38 mouse cellular contexts compared by ENCODE assay signal in the genomic region with DNA sequence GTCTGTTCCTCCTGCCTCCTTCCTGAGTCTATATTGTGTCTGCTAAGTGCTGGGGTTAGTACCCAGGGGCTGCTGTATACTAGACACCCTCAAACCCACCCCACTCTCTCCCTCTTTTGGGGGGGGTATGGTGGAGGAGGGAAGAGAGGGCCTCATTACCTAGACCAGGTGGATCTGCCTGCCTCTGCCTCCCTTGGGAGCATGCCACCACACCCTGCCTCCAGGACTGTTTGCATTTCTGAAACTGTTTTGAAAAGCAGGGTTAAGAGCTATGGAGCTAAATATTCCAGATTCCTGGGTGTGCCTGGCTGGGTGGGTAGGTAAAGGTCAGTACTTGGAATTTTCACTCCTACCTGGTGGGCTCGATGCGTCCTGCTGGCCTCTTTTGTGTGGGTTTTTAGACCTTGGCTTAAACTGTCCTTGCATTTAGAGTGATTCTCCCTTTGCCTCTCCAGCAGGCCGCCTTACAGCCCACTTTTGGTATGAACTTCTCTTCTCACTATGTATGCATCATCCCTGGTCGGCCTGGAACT. TPM values are rescaled to one million over a fixed set of nuclear protein-coding genes. Genes with fewer than 3 reads are reported as not detected.
DNase-seq lines count a peak whose midpoint lies in the region; ATAC-seq and TF ChIP-seq lines count a peak whose summit lies in the region.
"Had no signal": no experiment of that assay in that cellular context is flagged by ENCODE, and none has a peak within 500 bp of the region (broad histone marks: within the 10 kb centered on the region; RNA-seq: fewer than 3 reads in every experiment).

No protein-coding gene starts in this region.

- H3K4me2 ChIP-seq in lung, postnatal 0 days (replicated peaks; ENCODE audit: low read depth, low read length): no peak overlapping the region
- 0 out of 2 replicates have a peak overlapping the region, but pooled peaks have one; percentile 2 for H3K4me2 ChIP-seq in liver, embryonic 15.5 days
- no peak overlapping the region for H3K4me2 ChIP-seq in intestine, embryonic 16.5 days (ENCODE audit: low read depth, low read length)
- H3K4me2 ChIP-seq: embryonic facial prominence, embryonic 13.5 days had no signal

- TF ChIP-seq CTCF in lung, postnatal 0 days (IDR thresholded peaks at IDR 0.05): no peak
- no peak for TF ChIP-seq CTCF in ES-Bruce4 (IDR thresholded peaks at IDR 0.05; ENCODE audit: low read depth, low read length)

- in situ Hi-C loops in ES-E14 (cut with MboI; ENCODE audit: low sequenced_read_pairs in 2 of 2, unreplicated experiment in 2 of 2): no loop called here

- H3K27me3 ChIP-seq in lung, postnatal 0 days (replicated peaks; ENCODE audit: insufficient read depth, low read length): no peaks in the 10 kb centered on the region
- H3K27me3 ChIP-seq in ES-Bruce4 (ENCODE audit: control insufficient read depth, insufficient read depth, low read length, poor library complexity, severe bottlenecking): no peaks in the 10 kb centered on the region
- H3K27me3 ChIP-seq in liver, embryonic 15.5 days: no peaks in the 10 kb centered on the region
- no peaks in the 10 kb centered on the region for H3K27me3 ChIP-seq in intestine, embryonic 16.5 days (replicated peaks; ENCODE audit: control insufficient read depth, insufficient read depth, low read length)
- H3K27me3 ChIP-seq: embryonic facial prominence, embryonic 13.5 days; midbrain, embryonic 13.5 days had no signal

- no peak overlapping the region for H3K4me3 ChIP-seq in lung, postnatal 0 days (ENCODE audit: low read depth, low read length)
- H3K4me3 ChIP-seq in ES-Bruce4 (ENCODE audit: low read depth, low read length) (peak overlapping the region; percentile 72), ES-E14 (ENCODE audit: insufficient read depth in 1 of 2, low read depth in 1 of 2, low read length in 2 of 2, poor library complexity in 1 of 2, severe bottlenecking in 1 of 2) (peak overlapping the region; percentile 93 to 98)
- H3K4me3 ChIP-seq in liver, embryonic 15.5 days (replicated peaks): no peak overlapping the region
- no peak overlapping the region for H3K4me3 ChIP-seq in intestine, embryonic 16.5 days (ENCODE audit: low read length)
- H3K4me3 ChIP-seq: embryonic facial prominence, embryonic 13.5 days; heart, adult 2 months; hindbrain, embryonic 10.5 days; midbrain, embryonic 13.5 days had no signal

- no peaks in the 10 kb centered on the region for H3K36me3 ChIP-seq in lung, postnatal 0 days (ENCODE audit: insufficient read depth, low read length)
- H3K36me3 ChIP-seq in ES-Bruce4 (ENCODE audit: control insufficient read depth, insufficient read depth, low read length, poor library complexity, severe bottlenecking) (peaks cover 18% of the 10 kb centered on the region), ES-E14 (ENCODE audit: control insufficient read depth, insufficient read depth, low read length, poor library complexity, severe bottlenecking) (peaks cover 7% of the 10 kb centered on the region; the same call in 1 of the 2 replicates)
- peaks cover 8% of the 10 kb centered on the region; the same call in 1 of the 2 replicates for H3K36me3 ChIP-seq in liver, embryonic 15.5 days (replicated peaks)
- H3K36me3 ChIP-seq in intestine, embryonic 16.5 days (ENCODE audit: control insufficient read depth, insufficient read depth, low read length): no peaks in the 10 kb centered on the region
- H3K36me3 ChIP-seq: midbrain, embryonic 13.5 days had no signal

- no peak for TF ChIP-seq POLR2A in ES-Bruce4 (IDR thresholded peaks at IDR 0.05; ENCODE audit: insufficient read depth, low read length)

- WGBS in lung, postnatal 0 days: 94% methylated on average over 4 of the region's 4 CpGs
- 84% methylated on average over 4 of the region's 4 CpGs for WGBS in liver, embryonic 15.5 days (ENCODE audit: insufficient replicate concordance)
- 89% methylated on average over 4 of the region's 4 CpGs for WGBS in intestine, embryonic 16.5 days

- no peak overlapping the region for H3K27ac ChIP-seq in lung, postnatal 0 days (ENCODE audit: low read length)
- H3K27ac ChIP-seq in ES-Bruce4 (ENCODE audit: insufficient read depth, low read length) (peak overlapping the region; percentile 95), ES-E14 (ENCODE audit: insufficient read depth, low read depth, low read length, poor library complexity, severe bottlenecking) (peak overlapping the region; percentile 94)
- no peak overlapping the region for H3K27ac ChIP-seq in liver, embryonic 15.5 days (replicated peaks)
- H3K27ac ChIP-seq in intestine, embryonic 16.5 days (ENCODE audit: low read length): no peak overlapping the region
- H3K27ac ChIP-seq: embryonic facial prominence, embryonic 13.5 days; forebrain, embryonic 10.5 days; heart, adult 2 months; hindbrain, embryonic 10.5 days; midbrain, embryonic 13.5 days had no signal

- H3K4me1 ChIP-seq in lung, postnatal 0 days (ENCODE audit: insufficient read depth, low read depth, low read length): peaks cover 4% of the 10 kb centered on the region; the same call in 1 of the 2 replicates
- H3K4me1 ChIP-seq in ES-Bruce4 (ENCODE audit: control insufficient read depth, insufficient read depth, low read length) (no peaks in the 10 kb centered on the region), ES-E14 (ENCODE audit: control insufficient read depth in 2 of 2, insufficient read depth in 2 of 2, low read length in 2 of 2, poor library complexity in 1 of 2) (peaks cover 6 to 10% of the 10 kb centered on the region in 2 experiments; a peak in 3 of 4 replicates)
- H3K4me1 ChIP-seq in liver, embryonic 15.5 days (replicated peaks): peaks cover 71% of the 10 kb centered on the region
- peaks cover 33% of the 10 kb centered on the region for H3K4me1 ChIP-seq in intestine, embryonic 16.5 days (ENCODE audit: control insufficient read depth, insufficient read depth, low read length)

- DNase-seq in lung, postnatal 0 days (ENCODE audit: low spot score): peak; percentile 16
- no peak for DNase-seq in lung, postnatal 10 days
- DNase-seq in ES-E14 (ENCODE audit: low read depth, low spot score): no peak
- no peak for DNase-seq in layer of hippocampus, postnatal 25 days (ENCODE audit: extremely low spot score in 1 of 2, low spot score in 1 of 2)
- DNase-seq: adrenal gland, postnatal 10 days; B cell, adult 2 months; cerebellum, adult 18-20 months; cerebellum, postnatal 10 days; forebrain, postnatal 0 days; heart, adult 2 months; heart, postnatal 14 days; kidney, adult 2 months; kidney, postnatal 4 days; layer of hippocampus, postnatal 36 days; left cerebral cortex, postnatal 4 days; lung, adult 2 months; thymus, postnatal 14 days had no signal

- TF ChIP-seq EP300 in lung, postnatal 0 days (IDR thresholded peaks at IDR 0.05): no peak
- TF ChIP-seq EP300 in ES-Bruce4 (IDR thresholded peaks at IDR 0.05; ENCODE audit: insufficient read depth, low read depth, low read length): peak; percentile 99

- no peak overlapping the region for H3K9ac ChIP-seq in lung, postnatal 0 days (replicated peaks; ENCODE audit: low read depth)
- H3K9ac ChIP-seq in ES-Bruce4 (ENCODE audit: low read depth, poor library complexity, severe bottlenecking) (peak overlapping the region; percentile 76), ES-E14 (ENCODE audit: insufficient read depth, low read depth, low read length, poor library complexity, severe bottlenecking) (peak overlapping the region; percentile 41)
- no peak overlapping the region for H3K9ac ChIP-seq in liver, embryonic 15.5 days
- no peak overlapping the region for H3K9ac ChIP-seq in intestine, embryonic 16.5 days (ENCODE audit: low read depth, low read length)
- H3K9ac ChIP-seq: embryonic facial prominence, embryonic 13.5 days; forebrain, postnatal 0 days; midbrain, embryonic 13.5 days had no signal

- ATAC-seq in lung, postnatal 0 days: no peak
- ATAC-seq in liver, embryonic 15.5 days (ENCODE audit: insufficient read depth): no peak
- no peak for ATAC-seq in intestine, embryonic 16.5 days
- ATAC-seq: forebrain, postnatal 0 days; hindbrain, embryonic 16.5 days; midbrain, embryonic 13.5 days had no signal

- H3K9me3 ChIP-seq in lung, postnatal 0 days (ENCODE audit: low read length): no peaks in the 10 kb centered on the region
- H3K9me3 ChIP-seq in ES-Bruce4 (replicated peaks; ENCODE audit: control insufficient read depth, insufficient read depth, low read length, poor library complexity, severe bottlenecking): no peaks in the 10 kb centered on the region
- H3K9me3 ChIP-seq in ES-E14 (ENCODE audit: control insufficient read depth, insufficient read depth, low read depth, low read length): no peaks in the 10 kb centered on the region
- no peaks in the 10 kb centered on the region for H3K9me3 ChIP-seq in liver, embryonic 15.5 days (replicated peaks)
- H3K9me3 ChIP-seq in intestine, embryonic 16.5 days (ENCODE audit: control insufficient read depth, low read length): no peaks in the 10 kb centered on the region
- H3K9me3 ChIP-seq: embryonic facial prominence, embryonic 13.5 days; forebrain, embryonic 10.5 days; hindbrain, embryonic 10.5 days; midbrain, embryonic 13.5 days had no signal

TF ChIP-seq in ES-E14, 5 proteins besides CTCF, POLR2A, EP300 and RAD21:
- peak; percentile 38; the same call in 1 of the 2 replicates for TF ChIP-seq HCFC1 (IDR thresholded peaks at IDR 0.05; ENCODE audit: borderline replicate concordance, insufficient read depth, low read length)
- TF ChIP-seq ZNF384 (IDR thresholded peaks at IDR 0.05; ENCODE audit: low read depth, low read length): no peak
- TF ChIP-seq CHD2 (IDR thresholded peaks at IDR 0.05; ENCODE audit: low read depth, low read length): no peak

RNA-seq across cellular contexts. Expression of gene Usp48, which starts 3.6 kb away (rescaled TPM):
- polyA plus RNA-seq in lung, postnatal 0 days (2015; fragmentation: Nextera tagmentation; extraction: Ambion mirVana): 30.9 and 35.9 TPM in 2 replicates
- 401 and 412 TPM in 2 replicates for polyA plus RNA-seq in ES-Bruce4 (2011; ENCODE audit: insufficient read depth, insufficient read length, low read depth, missing spikeins)
- 161 and 173 TPM in 2 replicates for total RNA-seq in ES-E14 (2012; rRNA removed)
- polyA plus RNA-seq in liver, embryonic 15.5 days (2015; fragmentation: Nextera tagmentation; extraction: Ambion mirVana): 27.1 and 27.5 TPM in 2 replicates
- polyA plus RNA-seq in intestine, embryonic 16.5 days (2015; fragmentation: Nextera tagmentation; extraction: Ambion mirVana): 48.3 and 48.4 TPM in 2 replicates
- total RNA-seq in layer of hippocampus, postnatal 25 days (2021): 100 to 1,000 TPM; 105 to 147 TPM

RNA-seq across cellular contexts. Expression of gene Ldlrad2, which starts 22.8 kb away (rescaled TPM):
- polyA plus RNA-seq in lung, postnatal 0 days (2015; fragmentation: Nextera tagmentation; extraction: Ambion mirVana): 0.54 TPM in 1 of 2 replicates, not detected in the other
- polyA plus RNA-seq in ES-Bruce4 (2011; ENCODE audit: insufficient read depth, insufficient read length, low read depth, missing spikeins): not detected in 2 replicates
- not detected in 2 replicates for total RNA-seq in ES-E14 (2012; rRNA removed)
- not detected in 2 replicates for polyA plus RNA-seq in liver, embryonic 15.5 days (2015; fragmentation: Nextera tagmentation; extraction: Ambion mirVana)
- polyA plus RNA-seq in intestine, embryonic 16.5 days (2015; fragmentation: Nextera tagmentation; extraction: Ambion mirVana): not detected in 2 replicates
- total RNA-seq in layer of hippocampus, postnatal 25 days (2021): not detected
- total RNA-seq: adrenal gland, postnatal 10 days; common myeloid progenitor, adult 5-6 weeks; forebrain, postnatal 0 days; gastrocnemius, adult 8-10 months; gastrocnemius, postnatal 4 days; heart, adult 2 months; heart, postnatal 14 days; layer of hippocampus, adult 8-10 months; layer of hippocampus, postnatal 36 days; left cerebral cortex, postnatal 4 days; megakaryocyte progenitor cell, adult 5-6 weeks; monocyte, adult 5-6 weeks had no signal
- polyA plus RNA-seq: embryonic facial prominence, embryonic 13.5 days; forebrain, embryonic 10.5 days; forebrain, postnatal 0 days; heart, adult 2 months; heart, embryonic 14.5 days; intestine, embryonic 14.5 days; kidney, adult 2 months; kidney, embryonic 16.5 days; limb, embryonic 14.5 days; lung, adult 2 months; neural tube, embryonic 14.5 days; stomach, embryonic 14.5 days; urinary bladder, adult 2 months had no signal

Comparison
In these comparisons a context has a peak if more than half of its experiments do, and no peak if none do; other contexts are left out.
1. H3K27ac ChIP-seq: peak in ES-Bruce4 (single experiment) and ES-E14 (single experiment); none in lung, postnatal 0 days (single experiment), liver, embryonic 15.5 days (single experiment) and intestine, embryonic 16.5 days (single experiment).
2. H3K4me3 ChIP-seq: peak in ES-Bruce4 (single experiment) and ES-E14 (2 of 2); none in lung, postnatal 0 days (single experiment), liver, embryonic 15.5 days (single experiment) and intestine, embryonic 16.5 days (single experiment).
3. H3K9ac ChIP-seq: peak in ES-Bruce4 (single experiment) and ES-E14 (single experiment); none in lung, postnatal 0 days (single experiment), liver, embryonic 15.5 days (single experiment) and intestine, embryonic 16.5 days (single experiment).